Mouse (Mus musculus): ENCODE data around the gene Dph1.

GRCm38 (mm10) chr11:75193256-75194071 is 2.4 kb upstream of the Dph1 start, which contains the start of gene Rtn4rl1:
- no peak for TF ChIP-seq CTCF (IDR thresholded peaks at IDR 0.05; ENCODE audit: low read depth)
- TF ChIP-seq EP300 (IDR thresholded peaks at IDR 0.05; ENCODE audit: low read depth): no peak
